Mouse (Mus musculus) hindbrain, embryonic 15.5 days (tissue): ENCODE measurements around the gene Ndufs7. TPM values are rescaled to one million over a fixed set of nuclear protein-coding genes. Genes with fewer than 3 reads are reported as not detected.

ENCODE experiments used
- ATAC-seq: fragments of 200-750 bp; cut with Nextera tagmentation; 2 replicates; pipeline ENCODE4 v1.8.0; 2017; ENCODE audit warnings: low read depth, moderate number of reproducible peaks, moderate TSS enrichment; ENCODE audit not compliant: low FRiP score
- H3K27ac ChIP-seq: fragments of 300-500 bp; sonication (generic); replicated peaks from 2 replicates; pipeline ENCODE4 v1.5.1; 2015; ENCODE audit warnings: mild to moderate bottlenecking, inconsistent platforms
- H3K27me3 ChIP-seq: fragments of 300-500 bp; sonication (generic); 2 replicates; pipeline ENCODE4 v1.6.1; 2015; ENCODE audit warnings: control low read depth, inconsistent platforms
- H3K36me3 ChIP-seq: fragments of 300-500 bp; sonication (generic); 2 replicates; pipeline ENCODE4 v1.6.1; 2015; ENCODE audit warnings: control low read depth, inconsistent platforms
- H3K4me1 ChIP-seq: fragments of 300-500 bp; sonication (generic); replicated peaks from 2 replicates; pipeline ENCODE4 v1.6.1; 2015; ENCODE audit warnings: control low read depth, inconsistent platforms
- H3K4me2 ChIP-seq: fragments of 300-500 bp; sonication (generic); 2 replicates; pipeline ENCODE4 v1.6.1; 2015; ENCODE audit warnings: moderate library complexity, mild to moderate bottlenecking, inconsistent platforms
- H3K4me3 ChIP-seq: fragments of 300-500 bp; sonication (generic); 2 replicates; pipeline ENCODE4 v1.5.1; 2015; ENCODE audit warnings: mild to moderate bottlenecking, inconsistent platforms
- H3K9ac ChIP-seq: fragments of 300-500 bp; sonication (generic); 2 replicates; pipeline ENCODE4 v1.6.1; 2015; ENCODE audit warnings: inconsistent platforms
- H3K9me3 ChIP-seq: fragments of 300-500 bp; sonication (generic); 2 replicates; pipeline ENCODE4 v1.6.1; 2016; ENCODE audit warnings: control low read depth, inconsistent platforms
- WGBS: fragments of 180-500 bp; shearing (Covaris S2); methylation state at CpG from one replicate; pipeline ENCODE4 v1.1.7; 2015; 5-methylcytosine and 5-hydroxymethylcytosine counted together
- polyA plus RNA-seq: library from polyadenylated mRNA; unstranded; fragments of >200 nt; fragmentation: Nextera tagmentation; extraction: Ambion mirVana; gene quantifications from 2 replicates; pipeline ENCODE4 v1.2.1, GENCODE M21; 2015

Ndufs7 gene
- polyA plus RNA-seq, 1 experiment from 2014 or later: 311 TPM

- Histone ChIP-seq H3K9me3 (no peaks in the 10 kb centered on the region), H3K36me3 (peaks cover 39% of the 10 kb centered on the region), H3K4me3 (no peak overlapping the region), H3K4me2 (no peak overlapping the region; the same call in 1 of the 2 replicates), H3K27me3 (no peaks in the 10 kb centered on the region), H3K4me1 (peaks cover 35% of the 10 kb centered on the region), H3K27ac (no peak overlapping the region), H3K9ac (no peak overlapping the region)
- no peak for ATAC-seq
- 92% methylated on average over 14 of the region's 14 CpGs for whole genome bisulfite sequencing
Observed at GRCm38 (mm10) chr10:80258752-80259462, 10.0 kb downstream of the Ndufs7 start.

GRCm38 (mm10) chr10:80259463-80259805 is 10.5 kb downstream of the Ndufs7 start:
- peak overlapping the region; percentile 66 for H3K4me2 ChIP-seq
- 82% methylated on average over 6 of the region's 6 CpGs for WGBS
- H3K9ac ChIP-seq: peak overlapping the region; percentile 45; the same call in 1 of the 2 replicates
- H3K36me3 ChIP-seq: peaks cover 33% of the 10 kb centered on the region
- no peak for ATAC-seq
- H3K9me3 ChIP-seq: no peaks in the 10 kb centered on the region
- H3K27me3 ChIP-seq: no peaks in the 10 kb centered on the region
- 0 out of 2 replicates have a peak overlapping the region, but pooled peaks have one; percentile 83 for H3K27ac ChIP-seq
- H3K4me3 ChIP-seq: peak overlapping the region; percentile 41; the same call in 1 of the 2 replicates
- peaks cover 39% of the 10 kb centered on the region for H3K4me1 ChIP-seq

DNA sequence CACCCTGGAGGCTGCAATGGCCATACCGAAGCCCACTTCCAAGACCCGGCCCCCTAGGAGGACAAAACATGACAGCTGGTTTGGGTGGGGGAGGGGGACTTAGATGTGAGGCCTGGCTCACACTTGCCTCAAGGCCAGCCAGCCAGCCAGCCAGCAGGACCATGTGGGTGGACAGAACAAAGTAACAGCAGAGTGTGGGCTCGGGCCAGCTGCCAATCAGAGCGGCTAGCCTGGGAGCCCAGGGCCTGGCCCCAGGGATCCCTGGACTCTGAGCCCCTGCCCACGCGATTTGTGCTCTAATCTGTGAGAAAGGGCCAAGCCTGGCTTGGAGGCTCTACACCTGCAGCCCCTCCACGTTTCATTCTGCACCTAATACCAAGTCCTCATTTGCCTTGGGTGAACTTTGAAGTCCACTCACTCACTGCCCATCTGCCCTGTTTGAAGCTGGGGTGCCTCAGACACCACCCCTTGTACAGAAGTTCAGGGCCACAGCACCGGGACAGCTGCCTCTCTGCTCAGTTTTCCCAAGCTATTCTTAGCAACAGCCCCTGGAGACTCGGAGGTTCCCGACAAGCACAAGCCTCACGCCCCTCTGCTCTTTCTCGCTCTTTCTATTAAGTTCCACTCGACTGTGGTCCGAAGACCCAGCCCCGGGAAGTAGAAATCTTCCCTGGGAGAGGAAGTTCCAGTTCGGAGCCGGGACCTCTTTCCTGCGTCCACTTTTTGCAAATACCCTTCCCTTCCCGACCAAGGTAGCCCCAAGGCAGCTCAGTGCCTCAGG is 11.1 kb downstream of the Ndufs7 start:
- WGBS: 3% methylated on average over 19 of the region's 19 CpGs
- no peak for ATAC-seq
- Histone ChIP-seq H3K4me1 (peaks cover 40% of the 10 kb centered on the region), H3K36me3 (peaks cover 27% of the 10 kb centered on the region), H3K4me3 (peak overlapping the region; percentile 41), H3K27me3 (no peaks in the 10 kb centered on the region), H3K4me2 (peak overlapping the region; percentile 66), H3K9ac (peak overlapping the region; percentile 45), H3K9me3 (no peaks in the 10 kb centered on the region), H3K27ac (peak overlapping the region; percentile 83)

DNA sequence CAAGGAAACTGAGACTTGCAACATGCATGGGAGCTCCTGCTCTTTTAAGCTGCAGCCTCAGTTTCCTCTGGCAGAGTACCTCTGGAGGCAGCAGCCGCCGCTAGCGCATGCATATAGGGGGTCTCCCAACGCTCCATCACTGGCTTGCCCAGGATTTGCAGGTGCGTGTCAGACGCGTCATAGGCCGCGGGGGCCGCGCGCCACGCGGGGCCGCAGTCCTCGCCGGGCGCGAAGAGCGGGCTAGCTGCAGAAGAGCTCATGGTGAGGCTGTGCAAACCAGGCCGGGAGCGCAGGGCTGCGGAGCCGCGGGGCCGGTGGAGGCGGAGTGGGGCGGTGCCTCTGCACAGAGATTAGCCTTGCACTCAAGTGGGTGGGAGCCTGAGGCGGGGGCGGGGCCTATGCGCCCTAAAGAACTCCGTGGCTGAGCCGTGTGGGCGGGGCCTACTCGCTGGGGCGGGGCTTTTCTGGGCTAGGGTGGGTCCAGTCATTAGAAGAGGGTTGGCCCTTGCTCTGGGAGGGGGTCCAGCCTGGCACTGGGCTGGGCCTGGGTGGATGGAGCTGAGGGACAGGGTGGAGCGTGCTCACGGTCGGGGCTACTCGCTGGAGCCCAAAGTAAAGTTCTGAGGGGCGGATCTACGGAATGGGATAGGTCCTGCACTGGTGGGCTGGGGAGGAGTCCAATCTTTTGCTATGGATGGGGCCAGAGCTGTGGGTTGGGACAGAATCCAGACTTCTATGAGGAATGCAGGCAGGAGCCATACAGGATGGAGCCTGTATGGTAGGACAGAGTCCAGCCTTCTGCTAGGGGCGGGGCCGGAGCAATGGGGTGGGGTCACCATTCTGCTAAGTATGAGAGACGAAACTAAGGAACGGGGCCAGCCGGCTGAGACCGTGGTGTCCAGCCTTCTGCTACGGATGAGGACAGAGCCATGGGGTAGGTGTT is 12.0 kb downstream of the Ndufs7 start, which contains the start of the genes Gamt and Dazap1:
TSS of gene Gamt (minus strand) at position 371 of the 943 bp plus-strand sequence.
TSS of gene Dazap1 (plus strand) at position 845 of the 943 bp plus-strand sequence.
- peaks cover 19% of the 10 kb centered on the region for H3K36me3 ChIP-seq
- WGBS: under 1% methylated on average over 49 of the region's 49 CpGs
- H3K4me2 ChIP-seq: peak within 1 kb of the TSS; percentile 66
- peak within 1 kb of the TSS; percentile 45 for H3K9ac ChIP-seq
- peak within 1 kb of the TSS; percentile 41 for H3K4me3 ChIP-seq
- H3K4me1 ChIP-seq: peaks cover 46% of the 10 kb centered on the region
- H3K27ac ChIP-seq: peak within 1 kb of the TSS; percentile 83
- peak; percentile 84 for ATAC-seq
- H3K9me3 ChIP-seq: no peaks in the 10 kb centered on the region
- H3K27me3 ChIP-seq: no peaks in the 10 kb centered on the region

GRCm38 (mm10) chr10:80261585-80261968 is 12.7 kb downstream of the Ndufs7 start:
- H3K27ac ChIP-seq: peak overlapping the region; percentile 83
- under 1% methylated on average over 14 of the region's 14 CpGs for WGBS
- peak overlapping the region; percentile 41 for H3K4me3 ChIP-seq
- H3K9ac ChIP-seq: peak overlapping the region; percentile 45
- H3K4me1 ChIP-seq: peaks cover 53% of the 10 kb centered on the region
- peak; percentile 57 for ATAC-seq
- no peaks in the 10 kb centered on the region for H3K9me3 ChIP-seq
- no peaks in the 10 kb centered on the region for H3K27me3 ChIP-seq
- peaks cover 15% of the 10 kb centered on the region for H3K36me3 ChIP-seq
- H3K4me2 ChIP-seq: peak overlapping the region; percentile 66

DNA sequence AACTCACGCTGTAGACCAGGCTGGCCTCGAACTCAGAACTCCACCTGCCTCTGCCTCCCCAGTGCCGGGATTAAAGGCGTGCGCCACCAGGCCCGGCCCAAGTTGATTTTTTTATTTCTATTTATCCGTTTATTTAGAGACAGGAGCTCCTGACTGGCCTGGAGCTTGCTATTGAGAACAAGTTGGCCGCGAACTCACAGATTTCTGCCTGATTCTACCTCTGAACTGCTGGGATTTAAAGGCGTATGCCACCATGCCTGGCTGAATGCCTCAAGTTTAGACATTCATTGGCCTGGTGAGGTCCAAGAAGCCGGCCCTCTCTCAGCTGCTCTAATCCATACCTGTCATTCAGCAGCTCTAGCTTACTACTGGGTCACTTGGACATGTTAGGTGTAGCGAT is 13.2 kb downstream of the Ndufs7 start:
- H3K9me3 ChIP-seq: no peaks in the 10 kb centered on the region
- H3K4me1 ChIP-seq: peaks cover 59% of the 10 kb centered on the region
- peak overlapping the region; percentile 83 for H3K27ac ChIP-seq
- peak overlapping the region; percentile 41; the same call in 1 of the 2 replicates for H3K4me3 ChIP-seq
- peak overlapping the region; percentile 66 for H3K4me2 ChIP-seq
- ATAC-seq: no peak
- H3K9ac ChIP-seq: no peak overlapping the region
- no peaks in the 10 kb centered on the region for H3K27me3 ChIP-seq
- WGBS: 75% methylated on average over 12 of the region's 12 CpGs
- H3K36me3 ChIP-seq: peaks cover 9% of the 10 kb centered on the region

DNA sequence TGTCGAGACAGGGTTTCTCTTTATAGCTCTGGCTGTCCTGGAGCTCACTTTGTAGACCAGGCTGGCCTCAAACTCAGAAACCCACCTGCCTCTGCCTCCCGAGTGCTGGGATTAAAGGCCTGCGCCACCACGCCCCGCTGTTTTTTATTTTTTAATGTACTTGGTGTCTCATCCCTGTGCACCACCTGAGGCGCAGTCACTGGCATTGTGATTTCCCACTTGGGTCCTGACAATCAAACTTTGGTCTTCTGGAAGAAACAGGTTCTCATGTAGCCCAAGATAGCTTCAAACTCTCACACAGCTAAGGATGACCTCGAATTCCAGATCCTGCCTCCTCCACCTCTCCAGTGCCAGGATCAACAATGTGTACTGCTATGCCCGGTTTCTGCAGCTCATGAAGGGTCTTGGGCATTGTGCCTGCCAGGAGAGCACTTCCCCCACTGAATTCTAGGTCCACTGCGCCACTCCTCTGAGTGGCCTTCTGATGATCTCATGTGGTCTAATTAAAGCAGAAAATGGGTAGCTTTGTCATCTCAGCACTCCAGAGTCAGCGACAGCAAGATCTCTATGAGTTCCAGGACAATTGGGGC is 13.9 kb downstream of the Ndufs7 start:
- 91% methylated on average over 10 of the region's 10 CpGs for WGBS
- no peaks in the 10 kb centered on the region for H3K27me3 ChIP-seq
- H3K36me3 ChIP-seq: peaks cover 8% of the 10 kb centered on the region
- H3K27ac ChIP-seq: no peak overlapping the region
- no peaks in the 10 kb centered on the region for H3K9me3 ChIP-seq
- H3K4me3 ChIP-seq: no peak overlapping the region
- no peak overlapping the region for H3K4me2 ChIP-seq
- no peak for ATAC-seq
- H3K4me1 ChIP-seq: peaks cover 66% of the 10 kb centered on the region
- no peak overlapping the region for H3K9ac ChIP-seq

- WGBS: 2% methylated on average over 60 of the region's 81 CpGs
Observed at GRCm38 (mm10) chr10:80264341-80265148, 15.6 kb downstream of the Ndufs7 start.

GRCm38 (mm10) chr10:80265149-80265486 is 16.2 kb downstream of the Ndufs7 start:
- H3K27ac ChIP-seq: peak overlapping the region; percentile 88
- WGBS: under 1% methylated on average over 18 of the region's 18 CpGs
- H3K36me3 ChIP-seq: 0 out of 2 replicates have a peak, but pooled peaks cover 3% of the 10 kb centered on the region
- H3K27me3 ChIP-seq: no peaks in the 10 kb centered on the region
- peak overlapping the region; percentile 99 for H3K9ac ChIP-seq
- no peaks in the 10 kb centered on the region for H3K9me3 ChIP-seq
- no peak; the same call in 1 of the 2 replicates for ATAC-seq
- H3K4me1 ChIP-seq: peaks cover 72% of the 10 kb centered on the region
- H3K4me2 ChIP-seq: peak overlapping the region; percentile 85
- peak overlapping the region; percentile 96 for H3K4me3 ChIP-seq

More at GRCm38 (mm10) chr10:80264341-80265148, 15.6 kb downstream of the Ndufs7 start:
- Histone ChIP-seq H3K9me3 (no peaks in the 10 kb centered on the region), H3K36me3 (0 out of 2 replicates have a peak, but pooled peaks cover 3% of the 10 kb centered on the region), H3K4me2 (peak overlapping the region; percentile 85), H3K4me3 (peak overlapping the region; percentile 96), H3K27ac (peak overlapping the region; percentile 88), H3K27me3 (no peaks in the 10 kb centered on the region), H3K9ac (peak overlapping the region; percentile 99), H3K4me1 (peaks cover 74% of the 10 kb centered on the region)
- peak; percentile 81 for ATAC-seq

- Histone ChIP-seq H3K4me3 (no peak overlapping the region), H3K27ac (0 out of 2 replicates have a peak overlapping the region, but pooled peaks have one; percentile 30), H3K4me2 (no peak overlapping the region), H3K4me1 (peaks cover 68% of the 10 kb centered on the region), H3K36me3 (0 out of 2 replicates have a peak, but pooled peaks cover 6% of the 10 kb centered on the region), H3K27me3 (no peaks in the 10 kb centered on the region), H3K9me3 (no peaks in the 10 kb centered on the region), H3K9ac (no peak overlapping the region)
- no peak for ATAC-seq
- WGBS: 95% methylated on average over 2 of the region's 2 CpGs
Observed at GRCm38 (mm10) chr10:80270099-80270498, 21.2 kb downstream of the Ndufs7 start.
